Mouse (Mus musculus) kidney, embryonic 14.5 days (tissue): ENCODE measurements at regions not wholly inside any gene's neighbourhood (a gene's known extent, or its start where the extent isn't known, plus 50 kb on each side); places are given as distances from the start of the nearest gene placed in this dataset.
A peak's percentile ranks its signal among the peaks of the same experiment; 100 is the strongest.

Experiments
- ATAC-seq: fragments of 200-750 bp; cut with Nextera tagmentation; 2 replicates; pipeline ENCODE4 v1.8.0; 2017; ENCODE audit warnings: moderate number of reproducible peaks, mild to moderate bottlenecking, moderate TSS enrichment, moderate library complexity; ENCODE audit not compliant: low FRiP score, low TSS enrichment
- H3K27ac ChIP-seq: fragments of 300-500 bp; sonication (generic); 2 replicates; pipeline ENCODE4 v1.5.1; 2014; ENCODE audit warnings: low read depth, mild to moderate bottlenecking, low read length, moderate library complexity, mixed read lengths
- H3K27me3 ChIP-seq: fragments of 300-500 bp; sonication (generic); 2 replicates; pipeline ENCODE4 v1.6.1; 2014; ENCODE audit warnings: mild to moderate bottlenecking, low read length; ENCODE audit not compliant: control insufficient read depth, insufficient read depth
- H3K36me3 ChIP-seq: fragments of 300-500 bp; sonication (generic); 2 replicates; pipeline ENCODE4 v1.6.1; 2014; ENCODE audit warnings: low read length, mixed read lengths; ENCODE audit not compliant: control insufficient read depth, insufficient read depth
- H3K4me1 ChIP-seq: fragments of 300-500 bp; sonication (generic); 2 replicates; pipeline ENCODE4 v1.6.1; 2014; ENCODE audit warnings: low read length, mixed read lengths; ENCODE audit not compliant: control insufficient read depth, insufficient read depth
- H3K4me2 ChIP-seq: fragments of 300-500 bp; sonication (generic); replicated peaks from 2 replicates; pipeline ENCODE4 v1.6.1; 2014; ENCODE audit warnings: low read depth, mild to moderate bottlenecking, low read length
- H3K4me3 ChIP-seq: fragments of 300-500 bp; sonication (generic); 2 replicates; pipeline ENCODE4 v1.5.1; 2014; ENCODE audit warnings: mild to moderate bottlenecking, low read length
- H3K9ac ChIP-seq: fragments of 300-500 bp; sonication (generic); 2 replicates; pipeline ENCODE4 v1.6.1; 2014; ENCODE audit warnings: low read depth, mild to moderate bottlenecking, low read length, moderate library complexity
- H3K9me3 ChIP-seq: fragments of 300-500 bp; sonication (generic); 2 replicates; pipeline ENCODE4 v1.6.1; 2016; ENCODE audit warnings: low read length; ENCODE audit not compliant: control insufficient read depth
- WGBS: fragments of 180-500 bp; shearing (Covaris S2); extraction: QIAGEN DNeasy Blood & Tissue Kit; methylation state at CpG from one replicate; pipeline ENCODE4 v1.1.7; 2014; 5-methylcytosine and 5-hydroxymethylcytosine counted together

DNA sequence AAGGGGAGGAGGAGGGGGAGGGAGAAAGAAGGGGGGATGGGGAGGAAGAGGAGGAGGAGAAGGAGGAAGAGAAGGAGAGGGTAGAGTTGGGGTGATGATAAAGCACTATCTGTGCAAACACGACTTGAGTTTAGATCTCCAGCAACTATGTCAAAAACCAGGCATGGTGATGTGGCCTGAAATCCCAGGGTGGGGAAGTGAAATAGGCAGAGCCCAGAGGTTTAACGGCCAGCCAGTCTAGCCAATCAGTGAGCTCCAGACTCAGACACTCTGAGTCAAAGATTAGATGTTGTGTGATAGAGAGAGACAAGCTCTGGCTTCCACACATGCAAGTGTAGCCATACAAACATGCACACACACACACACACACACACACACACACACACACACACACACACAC is 167.1 kb upstream of the A530016L24Rik start:
- Histone ChIP-seq H3K27me3 (peaks cover 18% of the 10 kb centered on the region), H3K9ac (no peak overlapping the region), H3K9me3 (0 out of 2 replicates have a peak, but pooled peaks cover 3% of the 10 kb centered on the region), H3K4me2 (no peak overlapping the region), H3K4me3 (no peak overlapping the region), H3K27ac (no peak overlapping the region), H3K4me1 (no peaks in the 10 kb centered on the region), H3K36me3 (no peaks in the 10 kb centered on the region)
- 73% methylated on average over 2 of the region's 2 CpGs for WGBS
- no peak for ATAC-seq

GRCm38 (mm10) chr12:112327411-112327810 is 161.8 kb upstream of the A530016L24Rik start:
- ATAC-seq: no peak
- no peaks in the 10 kb centered on the region for H3K36me3 ChIP-seq
- peaks cover 23% of the 10 kb centered on the region for H3K4me1 ChIP-seq
- WGBS: 84% methylated on average over 8 of the region's 8 CpGs
- H3K27me3 ChIP-seq: peaks cover 4% of the 10 kb centered on the region; the same call in 1 of the 2 replicates
- no peak overlapping the region for H3K27ac ChIP-seq
- H3K4me3 ChIP-seq: no peak overlapping the region
- H3K4me2 ChIP-seq: no peak overlapping the region
- H3K9me3 ChIP-seq: 0 out of 2 replicates have a peak, but pooled peaks cover 3% of the 10 kb centered on the region
- H3K9ac ChIP-seq: no peak overlapping the region

DNA sequence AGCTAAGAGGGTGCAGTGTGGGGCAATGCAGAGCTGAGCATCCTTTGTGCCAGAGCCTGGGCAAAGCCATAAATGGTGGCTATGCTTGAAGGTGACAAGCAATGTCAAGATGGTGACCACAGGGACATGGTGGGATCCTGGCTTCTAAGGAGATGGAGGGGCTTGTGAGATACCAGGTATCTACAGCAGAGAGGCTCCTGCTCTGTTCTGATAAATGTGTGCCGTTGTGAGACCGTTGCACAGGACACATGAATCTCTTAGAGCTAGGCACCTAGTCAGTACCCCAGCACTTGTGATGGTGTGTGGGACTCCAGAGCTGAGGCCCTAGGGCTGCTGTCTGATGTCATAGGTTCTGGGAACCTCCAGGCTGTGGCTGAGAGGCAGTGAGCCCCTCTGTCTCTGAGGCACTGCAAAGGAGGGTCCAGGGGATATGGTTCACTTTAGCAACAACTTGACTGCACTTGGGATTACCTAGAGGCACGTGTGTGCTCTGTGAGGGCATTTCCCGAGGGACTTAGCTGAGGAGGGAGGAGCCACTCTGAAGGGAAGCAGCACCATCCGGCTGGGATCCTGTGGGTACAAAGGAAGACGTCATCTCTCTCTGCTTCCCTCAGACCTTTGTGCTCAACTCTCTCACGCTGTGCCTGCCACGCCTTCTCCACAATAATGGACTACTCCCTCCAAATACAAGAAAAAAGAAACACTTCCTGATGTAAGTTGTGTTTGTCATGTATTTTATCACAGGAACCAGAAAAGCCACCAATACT is 160.3 kb upstream of the A530016L24Rik start:
- no peak overlapping the region for H3K4me3 ChIP-seq
- no peak overlapping the region for H3K27ac ChIP-seq
- no peaks in the 10 kb centered on the region for H3K9me3 ChIP-seq
- H3K9ac ChIP-seq: no peak overlapping the region
- ATAC-seq: no peak
- no peak overlapping the region for H3K4me2 ChIP-seq
- WGBS: 42% methylated on average over 8 of the region's 8 CpGs
- H3K4me1 ChIP-seq: peaks cover 38% of the 10 kb centered on the region
- H3K27me3 ChIP-seq: 0 out of 2 replicates have a peak, but pooled peaks cover 4% of the 10 kb centered on the region
- H3K36me3 ChIP-seq: no peaks in the 10 kb centered on the region

- Histone ChIP-seq H3K27me3 (0 out of 2 replicates have a peak, but pooled peaks cover 4% of the 10 kb centered on the region), H3K9ac (no peak overlapping the region), H3K4me3 (no peak overlapping the region), H3K9me3 (no peaks in the 10 kb centered on the region), H3K36me3 (no peaks in the 10 kb centered on the region), H3K4me2 (no peak overlapping the region), H3K4me1 (peaks cover 43% of the 10 kb centered on the region), H3K27ac (no peak overlapping the region; the same call in 1 of the 2 replicates)
- no peak for ATAC-seq
- WGBS: 41% methylated on average over 18 of the region's 18 CpGs
Observed at GRCm38 (mm10) chr12:112329701-112330301, 159.4 kb upstream of the A530016L24Rik start.

DNA sequence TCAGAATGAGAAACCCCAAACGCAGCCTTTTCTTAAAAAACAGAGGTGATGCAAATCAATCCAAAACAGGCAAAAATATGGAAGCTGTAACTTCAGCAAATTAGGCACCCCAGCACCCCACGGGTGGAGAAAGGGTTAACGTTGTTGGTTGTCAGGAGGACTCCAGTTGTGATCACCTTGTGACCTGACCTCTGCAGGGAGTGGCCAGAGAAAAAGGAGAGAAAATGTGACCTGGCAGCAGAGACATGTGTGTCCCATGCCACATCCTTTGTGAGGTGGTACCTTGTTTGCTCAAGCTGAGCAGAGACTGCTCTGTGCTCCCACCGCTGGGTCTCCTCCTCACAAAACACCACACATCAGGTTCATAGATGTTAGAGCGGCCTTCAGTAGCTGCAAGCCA is 158.7 kb upstream of the A530016L24Rik start:
- Histone ChIP-seq H3K4me3 (no peak overlapping the region), H3K9me3 (no peaks in the 10 kb centered on the region), H3K27ac (no peak overlapping the region), H3K4me2 (no peak overlapping the region), H3K9ac (no peak overlapping the region), H3K4me1 (peaks cover 45% of the 10 kb centered on the region), H3K36me3 (no peaks in the 10 kb centered on the region), H3K27me3 (0 out of 2 replicates have a peak, but pooled peaks cover 4% of the 10 kb centered on the region)
- ATAC-seq: no peak
- WGBS: 50% methylated on average over 5 of the region's 5 CpGs

DNA sequence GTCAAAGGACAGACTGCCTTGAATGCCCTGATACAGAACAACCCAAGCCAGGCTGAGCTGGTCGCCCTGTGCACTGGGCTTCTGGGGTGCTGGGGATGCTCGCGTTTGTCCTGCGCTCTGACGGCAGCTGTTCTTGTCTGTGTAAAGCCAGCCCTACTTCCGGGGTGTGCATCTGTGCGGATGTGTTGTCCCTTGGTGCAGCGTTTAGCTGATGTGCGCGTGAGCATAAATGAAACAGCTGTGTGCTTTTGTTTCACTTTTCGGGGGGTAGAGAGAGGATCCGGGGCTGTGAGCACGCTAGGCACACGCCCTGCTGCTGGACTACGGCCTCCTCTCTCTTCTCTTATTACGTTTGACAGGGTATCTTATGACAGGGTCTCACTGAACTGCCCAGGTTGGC is 158.2 kb upstream of the A530016L24Rik start:
- H3K27ac ChIP-seq: no peak overlapping the region
- WGBS: 66% methylated on average over 16 of the region's 16 CpGs
- no peak overlapping the region for H3K9ac ChIP-seq
- H3K4me2 ChIP-seq: no peak overlapping the region
- H3K36me3 ChIP-seq: no peaks in the 10 kb centered on the region
- H3K27me3 ChIP-seq: 0 out of 2 replicates have a peak, but pooled peaks cover 4% of the 10 kb centered on the region
- no peak for ATAC-seq
- H3K4me1 ChIP-seq: peaks cover 45% of the 10 kb centered on the region
- H3K9me3 ChIP-seq: no peaks in the 10 kb centered on the region
- H3K4me3 ChIP-seq: no peak overlapping the region

DNA sequence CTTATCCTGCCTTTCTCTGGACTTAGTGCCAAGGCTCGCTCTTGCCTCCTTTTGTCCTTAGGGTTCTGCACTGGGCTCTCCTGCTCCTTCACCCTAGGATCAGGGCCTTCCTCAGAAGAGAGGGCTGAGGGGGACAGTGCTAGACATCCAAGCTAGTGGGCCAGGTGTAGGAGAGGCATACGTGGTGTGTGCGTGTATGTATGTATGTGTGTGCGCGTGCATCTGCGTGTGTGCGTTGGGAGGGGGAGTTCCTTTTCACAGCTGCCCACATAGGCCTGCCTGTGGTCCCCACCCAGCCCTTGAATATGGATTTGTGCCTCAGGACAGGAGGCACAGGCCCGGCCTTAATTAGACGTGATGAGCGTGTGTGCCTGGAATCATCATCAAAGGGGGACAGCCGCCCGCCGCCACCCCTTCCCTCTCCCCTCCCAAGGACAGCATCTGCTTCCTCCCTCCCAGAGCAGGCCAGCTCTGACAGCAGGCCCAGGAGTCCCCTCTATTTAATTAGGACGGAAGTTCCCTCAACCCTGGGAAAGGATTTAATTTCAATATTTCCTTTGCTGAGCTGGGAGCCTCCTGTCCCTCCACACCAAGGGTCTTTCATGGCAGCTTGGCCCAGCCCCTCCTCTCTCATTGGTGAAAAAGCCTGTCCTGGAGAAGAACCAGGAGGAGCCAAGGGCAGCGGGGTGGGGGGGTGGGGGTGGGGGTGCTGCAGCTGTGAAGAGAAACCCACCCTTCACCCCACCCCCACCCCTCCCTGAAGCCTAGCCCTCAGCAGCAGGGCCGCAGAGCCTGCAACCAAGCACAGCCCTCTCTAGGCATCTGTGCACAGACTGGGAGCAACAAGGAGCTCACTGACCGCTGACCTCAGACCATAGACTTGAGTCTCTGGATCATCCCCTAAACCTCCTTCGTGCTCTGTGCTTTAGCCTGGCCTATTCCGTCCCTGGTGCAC is 155.8 kb upstream of the A530016L24Rik start:
- WGBS: 38% methylated on average over 19 of the region's 19 CpGs
- 0 out of 2 replicates have a peak overlapping the region, but pooled peaks have one; percentile 18 for H3K9ac ChIP-seq
- H3K27ac ChIP-seq: peak overlapping the region; percentile 8; the same call in 1 of the 2 replicates
- H3K27me3 ChIP-seq: no peaks in the 10 kb centered on the region
- peak; percentile 56 for ATAC-seq
- no peaks in the 10 kb centered on the region for H3K9me3 ChIP-seq
- H3K4me3 ChIP-seq: no peak overlapping the region
- no peaks in the 10 kb centered on the region for H3K36me3 ChIP-seq
- H3K4me2 ChIP-seq: no peak overlapping the region
- H3K4me1 ChIP-seq: peaks cover 49% of the 10 kb centered on the region

- Histone ChIP-seq H3K27me3 (no peaks in the 10 kb centered on the region), H3K9ac (0 out of 2 replicates have a peak overlapping the region, but pooled peaks have one; percentile 18), H3K4me2 (no peak overlapping the region), H3K9me3 (no peaks in the 10 kb centered on the region), H3K27ac (0 out of 2 replicates have a peak overlapping the region, but pooled peaks have one; percentile 7), H3K4me1 (peaks cover 54% of the 10 kb centered on the region), H3K36me3 (no peaks in the 10 kb centered on the region), H3K4me3 (no peak overlapping the region)
- ATAC-seq: no peak
- 52% methylated on average over 20 of the region's 20 CpGs for WGBS
Observed at GRCm38 (mm10) chr12:112334106-112334855, 155.0 kb upstream of the A530016L24Rik start.
